Mouse (Mus musculus): Measurements from ENCODE around the gene Dvl1. TPM values are rescaled to one million over a fixed set of nuclear protein-coding genes. Genes with fewer than 3 reads are reported as not detected.

The Dvl1 gene
- polyA plus RNA-seq, 1 experiment from 2014 or later = 13.6 TPM

DNA sequence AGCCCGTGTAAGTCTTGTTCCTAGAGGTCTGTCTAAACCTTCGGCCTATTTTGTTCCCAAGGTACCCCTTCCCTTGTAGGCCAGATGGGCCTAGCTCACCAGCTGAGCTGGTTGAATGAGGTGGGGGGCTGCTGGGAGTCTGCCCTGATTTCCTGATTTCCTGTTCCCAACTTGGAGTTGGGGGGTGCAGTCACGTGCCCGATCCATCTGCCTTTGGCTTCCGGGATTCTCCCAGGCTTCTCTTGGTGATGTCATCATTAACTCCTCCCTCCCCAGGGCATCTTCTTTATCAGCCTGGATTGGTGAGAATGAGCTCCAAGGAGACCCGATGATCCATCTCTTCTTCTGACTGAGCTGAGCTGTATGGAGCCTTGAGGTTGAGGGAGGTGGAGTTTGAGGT is 48.0 kb downstream of the Dvl1 start:
- Histone ChIP-seq H3K36me3 (replicated peaks; ENCODE audit: control insufficient read depth, insufficient read depth) (peaks cover 40% of the 10 kb centered on the region), H3K9me3 (ENCODE audit: control insufficient read depth, low read length) (no peaks in the 10 kb centered on the region), H3K4me1 (replicated peaks; ENCODE audit: control insufficient read depth, insufficient read depth, low read length) (peaks cover 37% of the 10 kb centered on the region), H3K27me3 (ENCODE audit: control insufficient read depth, insufficient read depth, low read length) (no peaks in the 10 kb centered on the region), H3K27ac (peak overlapping the region; percentile 14; the same call in 1 of the 2 replicates), H3K4me2 (replicated peaks) (peak overlapping the region; percentile 75), H3K9ac (peak overlapping the region; percentile 92), H3K4me3 (replicated peaks; ENCODE audit: low read length) (peak overlapping the region; percentile 97)
- 30% methylated on average over 6 of the region's 6 CpGs for WGBS
- DNase-seq (ENCODE audit: low spot score) = peak; percentile 57
- no peak for ATAC-seq (ENCODE audit: low FRiP score)

DNA sequence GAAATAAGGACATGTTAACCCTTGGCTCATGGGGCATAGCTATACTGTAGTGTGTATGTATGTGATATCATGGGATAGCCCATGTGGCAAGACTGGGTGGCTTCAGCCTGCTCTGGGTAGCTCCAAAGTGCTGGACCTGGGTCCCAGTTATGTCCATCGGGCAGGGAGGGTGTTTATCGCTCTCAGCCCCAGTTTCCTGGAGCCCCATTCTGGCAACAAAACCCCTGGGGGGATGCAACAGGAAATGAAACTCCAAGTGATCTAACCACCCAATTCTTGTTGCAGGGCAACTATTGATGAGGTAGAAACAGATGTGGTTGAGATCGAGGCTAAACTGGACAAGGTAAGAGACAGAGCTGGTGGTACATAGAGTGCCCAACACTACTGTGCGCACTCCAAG is 48.6 kb downstream of the Dvl1 start:
- H3K4me2 ChIP-seq (replicated peaks) = peak overlapping the region; percentile 75; the same call in 1 of the 2 replicates
- H3K36me3 ChIP-seq (replicated peaks; ENCODE audit: control insufficient read depth, insufficient read depth) = peaks cover 44% of the 10 kb centered on the region
- H3K4me1 ChIP-seq (replicated peaks; ENCODE audit: control insufficient read depth, insufficient read depth, low read length) = peaks cover 31% of the 10 kb centered on the region
- DNase-seq (ENCODE audit: low spot score) (no peak), ATAC-seq (ENCODE audit: low FRiP score) (no peak)
- H3K9ac ChIP-seq = no peak overlapping the region
- H3K4me3 ChIP-seq (replicated peaks; ENCODE audit: low read length) = no peak overlapping the region
- no peaks in the 10 kb centered on the region for H3K9me3 ChIP-seq (ENCODE audit: control insufficient read depth, low read length)
- no peak overlapping the region for H3K27ac ChIP-seq
- WGBS = 96% methylated on average over 4 of the region's 4 CpGs
- H3K27me3 ChIP-seq (ENCODE audit: control insufficient read depth, insufficient read depth, low read length) = no peaks in the 10 kb centered on the region

DNA sequence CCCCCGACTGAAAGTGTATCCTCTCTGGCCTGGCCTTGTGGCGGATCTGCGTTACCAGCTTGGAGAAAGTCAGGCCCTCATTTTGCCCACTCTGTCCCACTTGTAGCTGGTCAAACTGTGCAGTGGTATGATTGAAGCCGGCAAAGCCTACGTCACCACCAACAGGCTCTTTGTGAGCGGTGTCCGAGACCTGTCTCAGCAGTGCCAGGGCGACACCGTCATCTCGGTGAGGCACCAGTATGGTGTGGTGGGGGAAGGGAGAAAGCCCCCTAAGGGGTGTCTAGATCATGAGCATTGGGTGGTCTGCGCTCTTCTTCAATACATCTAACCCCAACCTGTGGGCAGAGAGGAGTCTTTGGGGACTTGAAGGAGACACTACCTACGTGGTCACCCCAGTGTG is 49.3 kb downstream of the Dvl1 start:
- DNase-seq (ENCODE audit: low spot score) (no peak), ATAC-seq (ENCODE audit: low FRiP score) (no peak)
- Histone ChIP-seq H3K27me3 (ENCODE audit: control insufficient read depth, insufficient read depth, low read length) (no peaks in the 10 kb centered on the region), H3K36me3 (replicated peaks; ENCODE audit: control insufficient read depth, insufficient read depth) (peaks cover 50% of the 10 kb centered on the region), H3K4me3 (replicated peaks; ENCODE audit: low read length) (no peak overlapping the region), H3K4me2 (replicated peaks) (no peak overlapping the region), H3K9ac (no peak overlapping the region), H3K4me1 (replicated peaks; ENCODE audit: control insufficient read depth, insufficient read depth, low read length) (peaks cover 29% of the 10 kb centered on the region), H3K27ac (no peak overlapping the region), H3K9me3 (ENCODE audit: control insufficient read depth, low read length) (no peaks in the 10 kb centered on the region)
- WGBS = over 99% methylated on average over 12 of the region's 12 CpGs

DNA sequence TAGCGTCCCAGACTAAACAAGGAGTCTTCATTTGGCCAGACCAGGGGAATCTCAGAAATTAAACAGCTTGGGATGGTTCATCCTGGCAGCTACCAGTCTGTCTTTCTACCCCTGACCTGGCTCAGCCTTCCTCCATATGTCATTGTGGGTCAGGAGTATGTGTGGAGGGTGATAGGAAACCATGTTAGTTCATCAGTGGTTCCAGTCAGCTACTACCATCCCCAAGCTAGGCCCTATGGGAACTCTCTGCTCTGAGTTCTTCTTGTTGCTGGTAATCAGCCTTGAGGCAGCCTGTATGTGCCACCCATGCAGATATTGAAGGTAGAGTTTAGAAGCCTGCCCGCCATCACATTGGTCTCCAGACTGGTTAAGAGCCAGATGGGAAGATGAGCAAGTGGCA is 51.1 kb downstream of the Dvl1 start:
- DNase-seq (ENCODE audit: low spot score) (no peak), ATAC-seq (ENCODE audit: low FRiP score) (no peak)
- WGBS = 96% methylated on average over 2 of the region's 2 CpGs
- H3K27ac ChIP-seq = no peak overlapping the region
- no peak overlapping the region for H3K4me3 ChIP-seq (replicated peaks; ENCODE audit: low read length)
- H3K4me2 ChIP-seq (replicated peaks) = no peak overlapping the region
- no peaks in the 10 kb centered on the region for H3K9me3 ChIP-seq (ENCODE audit: control insufficient read depth, low read length)
- peaks cover 69% of the 10 kb centered on the region for H3K36me3 ChIP-seq (replicated peaks; ENCODE audit: control insufficient read depth, insufficient read depth)
- H3K27me3 ChIP-seq (ENCODE audit: control insufficient read depth, insufficient read depth, low read length) = no peaks in the 10 kb centered on the region
- no peak overlapping the region for H3K9ac ChIP-seq
- H3K4me1 ChIP-seq (replicated peaks; ENCODE audit: control insufficient read depth, insufficient read depth, low read length) = peaks cover 24% of the 10 kb centered on the region

DNA sequence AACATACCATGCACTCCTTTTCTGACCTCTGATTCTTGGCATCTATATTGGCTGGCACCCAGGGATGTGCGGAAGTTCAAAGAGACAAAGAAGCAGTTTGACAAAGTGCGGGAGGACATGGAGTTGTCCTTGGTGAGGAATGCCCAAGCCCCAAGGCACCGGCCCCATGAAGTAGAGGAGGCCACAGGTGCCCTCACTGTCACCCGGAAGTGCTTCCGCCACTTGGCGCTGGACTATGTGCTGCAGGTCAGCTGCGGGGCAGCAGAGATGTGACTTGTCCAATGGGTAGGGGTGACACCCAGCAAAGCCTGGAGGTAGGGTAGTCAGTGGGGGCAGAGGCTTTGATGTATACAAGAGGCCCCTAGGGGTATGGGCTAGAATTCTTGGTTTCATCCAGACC is 52.2 kb downstream of the Dvl1 start:
- no peak overlapping the region for H3K9ac ChIP-seq
- peaks cover 13% of the 10 kb centered on the region for H3K4me1 ChIP-seq (replicated peaks; ENCODE audit: control insufficient read depth, insufficient read depth, low read length)
- H3K4me3 ChIP-seq (replicated peaks; ENCODE audit: low read length) = no peak overlapping the region
- WGBS = 97% methylated on average over 7 of the region's 7 CpGs
- peaks cover 79% of the 10 kb centered on the region for H3K36me3 ChIP-seq (replicated peaks; ENCODE audit: control insufficient read depth, insufficient read depth)
- H3K27ac ChIP-seq = no peak overlapping the region
- H3K4me2 ChIP-seq (replicated peaks) = no peak overlapping the region
- H3K27me3 ChIP-seq (ENCODE audit: control insufficient read depth, insufficient read depth, low read length) = no peaks in the 10 kb centered on the region
- H3K9me3 ChIP-seq (ENCODE audit: control insufficient read depth, low read length) = no peaks in the 10 kb centered on the region
- no peak for ATAC-seq (ENCODE audit: low FRiP score)
- no peak for DNase-seq (ENCODE audit: low spot score)

DNA sequence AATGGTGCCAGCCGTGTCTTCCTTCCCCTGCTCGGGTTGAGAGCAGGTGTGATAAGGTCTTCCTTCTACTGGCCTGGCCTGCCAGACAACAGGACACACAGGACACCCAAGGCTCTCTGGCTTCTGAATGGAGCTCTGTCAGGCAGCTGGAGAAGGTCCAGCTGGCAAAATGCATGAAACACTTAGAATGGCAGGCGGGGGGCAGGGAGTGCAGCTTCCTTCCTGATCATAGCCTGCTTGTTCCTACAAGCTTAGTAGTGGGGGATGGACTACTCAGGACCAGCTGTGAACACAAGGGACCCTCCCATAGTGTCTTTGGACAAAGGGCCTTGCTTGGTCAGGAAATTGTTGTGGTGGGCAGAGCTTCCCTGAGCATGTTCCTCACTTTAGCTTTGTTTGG is 54.0 kb downstream of the Dvl1 start:
- Histone ChIP-seq H3K36me3 (replicated peaks; ENCODE audit: control insufficient read depth, insufficient read depth) (peaks cover 94% of the 10 kb centered on the region), H3K9me3 (ENCODE audit: control insufficient read depth, low read length) (no peaks in the 10 kb centered on the region), H3K4me2 (replicated peaks) (no peak overlapping the region), H3K4me1 (replicated peaks; ENCODE audit: control insufficient read depth, insufficient read depth, low read length) (no peaks in the 10 kb centered on the region), H3K27me3 (ENCODE audit: control insufficient read depth, insufficient read depth, low read length) (no peaks in the 10 kb centered on the region), H3K9ac (no peak overlapping the region), H3K4me3 (replicated peaks; ENCODE audit: low read length) (no peak overlapping the region), H3K27ac (no peak overlapping the region)
- 87% methylated on average over 3 of the region's 3 CpGs for WGBS
- ATAC-seq (ENCODE audit: low FRiP score) (no peak), DNase-seq (ENCODE audit: low spot score) (no peak)

DNA sequence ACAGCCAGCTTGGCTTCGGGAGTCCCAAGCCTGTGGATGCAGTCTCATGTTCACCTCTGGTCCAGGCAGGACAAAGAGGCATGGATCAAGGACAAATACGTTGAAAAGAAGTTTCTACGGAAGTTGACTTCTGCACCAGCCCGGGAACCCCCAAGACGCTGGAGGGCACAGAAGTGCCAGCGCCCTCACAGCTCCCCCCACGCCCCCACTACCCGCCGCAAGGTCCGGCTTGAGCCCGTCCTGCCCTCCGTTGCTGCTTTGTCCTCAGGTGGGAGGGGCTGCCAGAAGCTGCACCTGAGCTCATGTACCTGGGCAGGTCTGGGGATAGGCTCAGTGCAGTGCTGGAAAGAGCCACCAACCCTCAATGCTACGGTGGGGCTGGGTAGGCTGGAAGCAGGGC is 56.0 kb downstream of the Dvl1 start:
- H3K9ac ChIP-seq = no peak overlapping the region
- H3K36me3 ChIP-seq (replicated peaks; ENCODE audit: control insufficient read depth, insufficient read depth) = peaks cover 95% of the 10 kb centered on the region
- H3K4me1 ChIP-seq (replicated peaks; ENCODE audit: control insufficient read depth, insufficient read depth, low read length) = no peaks in the 10 kb centered on the region
- ATAC-seq (ENCODE audit: low FRiP score) (no peak), DNase-seq (ENCODE audit: low spot score) (no peak)
- WGBS = 97% methylated on average over 13 of the region's 13 CpGs
- no peaks in the 10 kb centered on the region for H3K27me3 ChIP-seq (ENCODE audit: control insufficient read depth, insufficient read depth, low read length)
- H3K27ac ChIP-seq = no peak overlapping the region
- no peak overlapping the region for H3K4me2 ChIP-seq (replicated peaks)
- H3K4me3 ChIP-seq (replicated peaks; ENCODE audit: low read length) = no peak overlapping the region
- H3K9me3 ChIP-seq (ENCODE audit: control insufficient read depth, low read length) = no peaks in the 10 kb centered on the region

DNA sequence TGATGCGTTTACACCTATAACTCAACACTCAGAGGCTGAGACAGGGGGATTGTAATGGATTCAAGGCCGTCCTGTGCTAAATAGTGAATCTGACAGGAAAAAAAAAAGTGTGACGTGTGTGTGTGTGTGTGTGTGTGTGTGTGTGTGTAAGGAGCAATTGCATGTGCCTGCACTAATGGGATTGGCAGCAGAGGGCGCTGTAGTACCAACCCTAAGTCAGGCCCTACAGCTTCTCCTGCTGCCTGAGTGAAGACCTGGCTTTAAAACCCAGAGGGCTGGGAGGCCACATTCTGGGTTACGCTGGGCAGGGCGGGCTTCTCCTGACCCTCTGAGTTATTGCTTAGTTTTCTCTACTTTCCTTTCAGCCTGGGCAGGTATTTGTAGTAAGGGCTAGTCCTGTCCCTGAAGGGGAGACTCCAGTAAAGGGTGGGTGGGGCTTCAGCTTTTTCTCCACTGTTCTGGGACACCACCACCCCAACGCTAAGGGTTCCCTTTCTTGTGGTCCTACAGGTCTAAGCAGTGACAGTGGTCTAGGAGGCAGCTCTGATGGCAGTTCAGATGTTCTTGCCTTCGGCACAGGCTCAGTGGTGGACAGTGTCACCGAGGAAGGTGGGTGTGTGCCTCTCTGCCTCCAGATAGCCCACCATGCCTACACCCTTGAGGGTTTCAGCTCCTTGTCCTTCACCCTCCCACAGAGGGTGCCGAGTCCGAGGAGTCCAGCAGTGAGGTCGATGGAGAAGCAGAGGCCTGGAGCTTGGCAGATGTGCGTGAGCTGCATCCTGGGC is 57.3 kb downstream of the Dvl1 start:
- Histone ChIP-seq H3K27ac (no peak overlapping the region), H3K4me2 (replicated peaks) (no peak overlapping the region), H3K4me1 (replicated peaks; ENCODE audit: control insufficient read depth, insufficient read depth, low read length) (no peaks in the 10 kb centered on the region), H3K9me3 (ENCODE audit: control insufficient read depth, low read length) (no peaks in the 10 kb centered on the region), H3K36me3 (replicated peaks; ENCODE audit: control insufficient read depth, insufficient read depth) (peaks cover 83% of the 10 kb centered on the region), H3K27me3 (ENCODE audit: control insufficient read depth, insufficient read depth, low read length) (no peaks in the 10 kb centered on the region), H3K4me3 (replicated peaks; ENCODE audit: low read length) (no peak overlapping the region), H3K9ac (no peak overlapping the region)
- DNase-seq (ENCODE audit: low spot score) (no peak), ATAC-seq (ENCODE audit: low FRiP score) (no peak)
- WGBS = 91% methylated on average over 13 of the region's 13 CpGs

DNA sequence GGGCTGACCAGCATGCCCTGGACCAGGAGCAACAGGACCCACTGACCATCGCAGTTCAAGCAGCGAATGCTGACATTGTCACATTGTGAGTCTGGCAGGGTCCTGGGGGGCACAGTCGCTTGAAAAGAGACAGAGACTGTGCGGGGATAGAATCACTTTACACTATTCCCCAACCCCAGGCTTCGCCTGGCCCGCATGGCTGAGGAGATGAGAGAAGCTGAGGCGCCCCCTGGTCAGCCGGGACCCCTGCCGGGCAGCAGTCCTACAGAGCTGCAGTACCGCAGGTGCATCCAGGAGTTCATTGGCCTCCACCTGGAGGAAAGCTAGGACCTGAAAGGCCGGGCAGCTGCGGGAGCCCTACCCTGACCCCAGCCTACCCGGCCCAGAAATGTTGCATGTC is 58.4 kb downstream of the Dvl1 start:
- H3K9ac ChIP-seq = no peak overlapping the region
- no peak overlapping the region for H3K27ac ChIP-seq
- DNase-seq (ENCODE audit: low spot score) = no peak
- peaks cover 72% of the 10 kb centered on the region for H3K36me3 ChIP-seq (replicated peaks; ENCODE audit: control insufficient read depth, insufficient read depth)
- no peak for ATAC-seq (ENCODE audit: low FRiP score)
- WGBS = 79% methylated on average over 13 of the region's 13 CpGs
- H3K4me2 ChIP-seq (replicated peaks) = no peak overlapping the region
- H3K9me3 ChIP-seq (ENCODE audit: control insufficient read depth, low read length) = no peaks in the 10 kb centered on the region
- no peaks in the 10 kb centered on the region for H3K27me3 ChIP-seq (ENCODE audit: control insufficient read depth, insufficient read depth, low read length)
- H3K4me1 ChIP-seq (replicated peaks; ENCODE audit: control insufficient read depth, insufficient read depth, low read length) = no peaks in the 10 kb centered on the region
- H3K4me3 ChIP-seq (replicated peaks; ENCODE audit: low read length) = no peak overlapping the region

DNA sequence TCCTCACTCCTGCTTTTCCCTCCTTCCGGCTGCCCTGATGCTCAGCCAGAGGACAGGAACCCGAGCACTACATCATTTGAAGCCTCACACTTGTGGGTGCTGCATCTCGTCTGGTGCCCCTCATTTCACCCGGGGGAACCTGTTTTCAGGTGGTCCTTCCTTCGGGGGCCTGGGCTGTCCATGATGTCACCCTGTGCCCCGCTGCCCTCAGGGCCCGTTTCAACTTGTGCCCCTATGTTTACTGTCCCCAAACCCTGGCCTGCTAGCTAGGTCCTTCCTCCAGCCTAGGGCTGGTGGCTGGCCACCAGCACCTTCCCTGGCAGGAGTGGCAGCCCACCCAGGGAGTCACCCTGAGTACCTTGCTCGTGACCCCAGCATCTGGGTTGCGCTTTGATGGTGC is 58.9 kb downstream of the Dvl1 start:
- Histone ChIP-seq H3K27ac (no peak overlapping the region), H3K27me3 (ENCODE audit: control insufficient read depth, insufficient read depth, low read length) (no peaks in the 10 kb centered on the region), H3K4me1 (replicated peaks; ENCODE audit: control insufficient read depth, insufficient read depth, low read length) (no peaks in the 10 kb centered on the region), H3K9me3 (ENCODE audit: control insufficient read depth, low read length) (no peaks in the 10 kb centered on the region), H3K9ac (no peak overlapping the region), H3K4me3 (replicated peaks; ENCODE audit: low read length) (no peak overlapping the region), H3K4me2 (replicated peaks) (no peak overlapping the region), H3K36me3 (replicated peaks; ENCODE audit: control insufficient read depth, insufficient read depth) (peaks cover 67% of the 10 kb centered on the region)
- no peak for DNase-seq (ENCODE audit: low spot score)
- WGBS = 89% methylated on average over 9 of the region's 9 CpGs
- no peak for ATAC-seq (ENCODE audit: low FRiP score)

Data from hindbrain, embryonic 14.5 days (tissue).